Mouse (Mus musculus): ENCODE data around the gene Nkapd1. TPM values are rescaled to one million over a fixed set of nuclear protein-coding genes. Genes with fewer than 3 reads are reported as not detected.

The Nkapd1 gene
- polyA plus RNA-seq, 1 experiment from 2014 or later: 26.1 TPM

GRCm38 (mm10) chr9:50561918-50562360 is 55.3 kb downstream of the Nkapd1 start:
- Histone ChIP-seq H3K9me3 (replicated peaks) (no peaks in the 10 kb centered on the region), H3K9ac (no peak overlapping the region), H3K27me3 (0 out of 2 replicates have a peak, but pooled peaks cover 3% of the 10 kb centered on the region), H3K4me2 (no peak overlapping the region), H3K36me3 (ENCODE audit: poor library complexity, severe bottlenecking) (no peaks in the 10 kb centered on the region), H3K27ac (no peak overlapping the region), H3K4me3 (no peak overlapping the region), H3K4me1 (no peaks in the 10 kb centered on the region)
- 84% methylated on average over 2 of the region's 2 CpGs for WGBS
- ATAC-seq: no peak

- no peak within 1 kb of the TSS for H3K9ac ChIP-seq
- no peak within 1 kb of the TSS for H3K4me2 ChIP-seq
- WGBS: 90% methylated on average over 38 of the region's 38 CpGs
- no peaks in the 10 kb centered on the region for H3K36me3 ChIP-seq (ENCODE audit: poor library complexity, severe bottlenecking)
- H3K27me3 ChIP-seq: 0 out of 2 replicates have a peak, but pooled peaks cover 3% of the 10 kb centered on the region
- H3K27ac ChIP-seq: no peak within 1 kb of the TSS
- H3K4me1 ChIP-seq: no peaks in the 10 kb centered on the region
- no peak for ATAC-seq
- H3K9me3 ChIP-seq (replicated peaks): no peaks in the 10 kb centered on the region
- H3K4me3 ChIP-seq: no peak within 1 kb of the TSS
Measured at GRCm38 (mm10) chr9:50561145-50561917, 55.9 kb downstream of the Nkapd1 start, which contains the start of gene Tex12. Tex12 (minus strand) TSS chr9:50561325.

Other genes starting within 250 kb of the Nkapd1 start
- gene Plet1, start 122.9 kb downstream of the Nkapd1 start, polyA plus RNA-seq (2015; fragmentation: Nextera tagmentation; extraction: Ambion mirVana): 0.24 TPM in 1 of 2 replicates, not detected in the other
- gene Pts, start 88.7 kb downstream of the Nkapd1 start, polyA plus RNA-seq (2015; fragmentation: Nextera tagmentation; extraction: Ambion mirVana): 97.0 and 102 TPM in 2 replicates
- gene Il18, start 62.6 kb downstream of the Nkapd1 start, polyA plus RNA-seq (2015; fragmentation: Nextera tagmentation; extraction: Ambion mirVana): 16.4 and 17.3 TPM in 2 replicates
- 0.20 and 0.37 TPM in 2 replicates for gene Bco2, start 62.3 kb downstream of the Nkapd1 start, polyA plus RNA-seq (2015; fragmentation: Nextera tagmentation; extraction: Ambion mirVana)
- 0.18 TPM in 1 of 2 replicates, not detected in the other for gene Tex12, start 56.1 kb downstream of the Nkapd1 start, polyA plus RNA-seq (2015; fragmentation: Nextera tagmentation; extraction: Ambion mirVana)
- gene Sdhd, start 13.7 kb downstream of the Nkapd1 start, polyA plus RNA-seq (2015; fragmentation: Nextera tagmentation; extraction: Ambion mirVana): 214 and 228 TPM in 2 replicates
- gene Timm8b, start 13.6 kb downstream of the Nkapd1 start, polyA plus RNA-seq (2015; fragmentation: Nextera tagmentation; extraction: Ambion mirVana): 374 and 437 TPM in 2 replicates
- gene Pih1d2, start 143 bp downstream of the Nkapd1 start, polyA plus RNA-seq (2015; fragmentation: Nextera tagmentation; extraction: Ambion mirVana): 5.0 and 6.0 TPM in 2 replicates
- 40.6 and 40.8 TPM in 2 replicates for gene Dlat, start 42.3 kb upstream of the Nkapd1 start, polyA plus RNA-seq (2015; fragmentation: Nextera tagmentation; extraction: Ambion mirVana)
- gene Dixdc1, start 122.1 kb upstream of the Nkapd1 start, polyA plus RNA-seq (2015; fragmentation: Nextera tagmentation; extraction: Ambion mirVana): 20.2 and 21.4 TPM in 2 replicates
- 1.0 and 1.2 TPM in 2 replicates for gene 2310030G06Rik, start 129.1 kb upstream of the Nkapd1 start, polyA plus RNA-seq (2015; fragmentation: Nextera tagmentation; extraction: Ambion mirVana)
- 4.7 and 6.5 TPM in 2 replicates for gene Cryab, start 133.9 kb upstream of the Nkapd1 start, polyA plus RNA-seq (2015; fragmentation: Nextera tagmentation; extraction: Ambion mirVana)
- gene Hspb2, start 134.9 kb upstream of the Nkapd1 start, polyA plus RNA-seq (2015; fragmentation: Nextera tagmentation; extraction: Ambion mirVana): not detected in 2 replicates
- gene Fdxacb1, start 150.8 kb upstream of the Nkapd1 start, polyA plus RNA-seq (2015; fragmentation: Nextera tagmentation; extraction: Ambion mirVana): 10.9 and 12.3 TPM in 2 replicates
- 33.5 and 38.4 TPM in 2 replicates for gene Alg9, start 157.6 kb upstream of the Nkapd1 start, polyA plus RNA-seq (2015; fragmentation: Nextera tagmentation; extraction: Ambion mirVana)
- gene 1110032A03Rik, start 158.1 kb upstream of the Nkapd1 start, polyA plus RNA-seq (2015; fragmentation: Nextera tagmentation; extraction: Ambion mirVana): 44.2 and 47.1 TPM in 2 replicates
- gene Ppp2r1b, start 227.8 kb upstream of the Nkapd1 start, polyA plus RNA-seq (2015; fragmentation: Nextera tagmentation; extraction: Ambion mirVana): 86.3 and 89.7 TPM in 2 replicates